Mouse (Mus musculus): Measurements from ENCODE around the gene Aff2. TPM values are rescaled to one million over a fixed set of nuclear protein-coding genes. Genes with fewer than 3 reads are reported as not detected.

Gene Aff2
- polyA plus RNA-seq, 1 experiment from 2014 or later = 20.0 TPM

DNA sequence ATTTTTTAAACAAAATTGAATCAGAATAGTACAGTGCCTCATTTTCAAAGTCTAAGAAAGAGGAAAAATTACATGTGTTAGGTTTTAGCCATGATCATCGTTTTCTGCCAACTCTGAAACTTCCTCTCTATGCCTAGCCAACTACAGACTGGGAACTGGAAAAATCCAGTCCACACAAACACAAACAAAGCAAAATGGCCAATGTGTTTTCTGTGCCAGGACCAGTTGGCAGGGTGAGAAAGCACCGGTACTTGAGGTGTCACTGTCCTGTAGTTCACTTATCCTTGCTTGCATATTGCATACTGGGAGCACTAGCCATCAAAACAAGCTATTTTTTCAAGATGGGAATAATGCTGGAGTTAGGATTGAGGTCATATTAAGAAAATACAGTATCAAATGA is 100.8 kb downstream of the Aff2 start:
- H3K4me1 ChIP-seq (replicated peaks) = no peaks in the 10 kb centered on the region
- no peak overlapping the region for H3K4me3 ChIP-seq (replicated peaks)
- no peak overlapping the region for H3K27ac ChIP-seq
- 88% methylated on average over 2 of the region's 2 CpGs for WGBS
- no peak for ATAC-seq (ENCODE audit: insufficient number of reproducible peaks, insufficient read depth, low FRiP score, low TSS enrichment, low read depth)
- no peaks in the 10 kb centered on the region for H3K9me3 ChIP-seq
- no peak overlapping the region for H3K9ac ChIP-seq (replicated peaks)
- H3K4me2 ChIP-seq = no peak overlapping the region
- no peaks in the 10 kb centered on the region for H3K36me3 ChIP-seq
- no peaks in the 10 kb centered on the region for H3K27me3 ChIP-seq

DNA sequence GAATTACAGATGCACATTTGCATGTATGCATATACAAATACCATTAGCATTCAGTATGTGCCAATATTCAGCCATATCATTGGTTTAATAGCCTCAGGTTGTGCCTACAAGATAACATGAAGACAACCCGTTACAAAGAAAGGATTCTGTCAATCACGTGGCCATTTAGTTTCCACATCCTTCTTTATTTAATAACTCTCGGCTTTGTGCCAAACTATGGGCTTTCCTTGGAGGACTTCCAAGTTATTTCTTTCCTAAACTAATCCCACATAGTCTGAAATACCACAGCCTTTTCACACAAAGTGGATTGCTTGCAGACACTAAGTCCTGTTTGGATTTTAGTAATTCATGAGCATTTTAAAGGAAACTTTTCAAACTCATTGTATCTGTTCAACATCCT is 142.0 kb downstream of the Aff2 start:
- Histone ChIP-seq H3K27ac (no peak overlapping the region), H3K36me3 (no peaks in the 10 kb centered on the region), H3K4me3 (replicated peaks) (no peak overlapping the region), H3K9ac (replicated peaks) (no peak overlapping the region), H3K9me3 (no peaks in the 10 kb centered on the region), H3K4me1 (replicated peaks) (no peaks in the 10 kb centered on the region), H3K27me3 (no peaks in the 10 kb centered on the region), H3K4me2 (no peak overlapping the region)
- ATAC-seq (ENCODE audit: insufficient number of reproducible peaks, insufficient read depth, low FRiP score, low TSS enrichment, low read depth) = no peak
- 69% methylated on average over 3 of the region's 3 CpGs for WGBS

DNA sequence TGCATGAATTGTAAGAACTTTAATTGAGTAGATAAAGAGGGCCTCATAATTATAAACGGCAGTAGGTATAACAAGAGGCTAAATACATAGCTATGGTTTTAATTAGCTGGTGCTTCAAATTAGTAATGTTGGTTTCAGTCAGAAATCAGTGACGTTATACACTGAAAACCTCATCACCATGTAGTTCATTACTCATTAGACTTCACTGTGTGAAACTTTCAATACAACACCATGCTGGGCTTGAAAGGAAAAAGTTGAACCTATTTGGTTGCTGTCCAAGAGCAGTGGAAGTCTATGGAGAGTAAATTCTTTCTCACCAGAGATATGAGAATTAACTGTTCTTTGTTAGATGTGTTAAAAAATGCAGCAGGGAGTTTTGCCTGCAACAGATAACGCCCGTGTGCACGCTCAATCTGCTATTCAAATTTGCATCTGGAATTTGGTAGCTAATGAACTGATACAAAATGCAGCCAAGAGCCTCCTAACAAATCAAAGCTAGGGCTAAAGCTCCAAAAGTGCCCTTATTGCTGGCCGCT is 158.0 kb downstream of the Aff2 start:
- H3K9me3 ChIP-seq = no peaks in the 10 kb centered on the region
- no peak overlapping the region for H3K9ac ChIP-seq (replicated peaks)
- H3K36me3 ChIP-seq = no peaks in the 10 kb centered on the region
- no peaks in the 10 kb centered on the region for H3K27me3 ChIP-seq
- no peak overlapping the region for H3K4me3 ChIP-seq (replicated peaks)
- ATAC-seq (ENCODE audit: insufficient number of reproducible peaks, insufficient read depth, low FRiP score, low TSS enrichment, low read depth) = no peak
- H3K4me2 ChIP-seq = no peak overlapping the region
- no peaks in the 10 kb centered on the region for H3K4me1 ChIP-seq (replicated peaks)
- H3K27ac ChIP-seq = no peak overlapping the region
- 47% methylated on average over 6 of the region's 6 CpGs for WGBS

DNA sequence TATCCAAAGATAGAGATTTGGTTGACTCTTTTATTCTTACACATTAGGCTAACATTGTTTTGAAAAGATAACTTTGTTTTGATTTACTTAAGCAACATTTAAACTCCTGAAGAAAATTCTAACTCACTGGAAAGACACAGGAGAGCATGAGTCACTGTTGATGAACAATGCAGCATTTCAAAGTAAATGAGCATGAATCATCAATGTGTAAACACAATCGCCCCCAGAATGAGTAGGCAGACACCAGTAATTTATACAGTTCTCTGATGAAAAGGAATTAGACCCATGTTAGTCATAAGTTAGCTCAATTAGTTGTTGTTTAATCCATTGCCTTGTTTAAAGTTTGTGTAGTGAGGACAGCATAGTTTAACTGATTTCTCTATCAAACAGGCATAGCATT is 180.7 kb downstream of the Aff2 start:
- WGBS = 81% methylated on average over 1 of the region's 1 CpGs
- Histone ChIP-seq H3K4me1 (replicated peaks) (no peaks in the 10 kb centered on the region), H3K4me3 (replicated peaks) (no peak overlapping the region), H3K27ac (no peak overlapping the region), H3K36me3 (no peaks in the 10 kb centered on the region), H3K4me2 (no peak overlapping the region), H3K27me3 (no peaks in the 10 kb centered on the region), H3K9me3 (no peaks in the 10 kb centered on the region), H3K9ac (replicated peaks) (no peak overlapping the region)
- no peak for ATAC-seq (ENCODE audit: insufficient number of reproducible peaks, insufficient read depth, low FRiP score, low TSS enrichment, low read depth)

DNA sequence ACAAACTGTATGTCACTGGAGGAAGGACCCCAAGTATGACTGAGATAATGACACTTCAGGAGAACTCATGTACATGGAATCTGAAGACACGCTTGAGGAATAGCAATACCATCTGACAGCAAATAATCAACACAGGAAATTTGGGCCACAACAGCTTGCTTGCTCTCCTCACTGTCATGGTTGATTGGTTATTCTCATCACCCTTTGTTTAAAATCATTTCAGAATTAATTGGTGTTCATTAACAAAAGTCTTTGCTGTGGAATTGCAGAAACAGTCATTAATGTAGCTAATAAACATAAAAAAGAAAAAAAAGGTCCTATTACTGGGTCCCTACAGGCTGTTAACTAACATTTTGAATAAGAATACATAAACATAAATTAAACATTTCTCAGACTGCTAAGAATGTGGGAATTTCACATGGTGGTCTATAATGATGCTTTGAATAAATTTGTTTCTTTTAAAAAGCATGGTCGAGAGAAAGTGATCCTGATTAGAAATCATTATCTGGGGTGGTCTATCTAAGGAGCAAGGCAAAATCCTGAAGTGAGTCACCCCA is 219.9 kb downstream of the Aff2 start:
- no peaks in the 10 kb centered on the region for H3K27me3 ChIP-seq
- no peak overlapping the region for H3K4me3 ChIP-seq (replicated peaks)
- no peaks in the 10 kb centered on the region for H3K4me1 ChIP-seq (replicated peaks)
- no peak overlapping the region for H3K9ac ChIP-seq (replicated peaks)
- WGBS = 85% methylated on average over 2 of the region's 2 CpGs
- H3K36me3 ChIP-seq = no peaks in the 10 kb centered on the region
- no peak for ATAC-seq (ENCODE audit: insufficient number of reproducible peaks, insufficient read depth, low FRiP score, low TSS enrichment, low read depth)
- H3K4me2 ChIP-seq = no peak overlapping the region
- H3K9me3 ChIP-seq = no peaks in the 10 kb centered on the region
- H3K27ac ChIP-seq = no peak overlapping the region

DNA sequence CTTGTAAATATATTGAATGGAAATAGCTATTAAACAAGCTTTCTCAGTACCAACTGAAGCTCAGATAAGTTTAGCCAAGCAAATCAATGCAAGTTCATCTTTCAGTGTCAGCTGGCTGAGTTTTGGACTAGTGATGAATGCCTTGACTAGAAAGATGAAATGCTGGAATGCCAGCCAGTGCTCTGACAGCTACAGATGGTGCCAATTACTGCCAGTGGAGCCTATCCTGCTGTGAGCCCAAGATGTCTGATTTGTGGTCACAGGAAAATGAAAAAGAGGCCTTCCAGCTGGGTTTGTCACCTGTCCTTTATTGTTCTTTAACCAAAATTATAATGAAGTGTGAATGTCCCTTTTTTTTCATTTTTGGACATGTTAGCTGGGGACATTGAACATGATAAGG is 248.7 kb downstream of the Aff2 start:
- Histone ChIP-seq H3K4me1 (replicated peaks) (no peaks in the 10 kb centered on the region), H3K9ac (replicated peaks) (no peak overlapping the region), H3K4me3 (replicated peaks) (no peak overlapping the region), H3K36me3 (no peaks in the 10 kb centered on the region), H3K27me3 (no peaks in the 10 kb centered on the region), H3K27ac (no peak overlapping the region), H3K4me2 (no peak overlapping the region), H3K9me3 (no peaks in the 10 kb centered on the region)
- no peak for ATAC-seq (ENCODE audit: insufficient number of reproducible peaks, insufficient read depth, low FRiP score, low TSS enrichment, low read depth)

DNA sequence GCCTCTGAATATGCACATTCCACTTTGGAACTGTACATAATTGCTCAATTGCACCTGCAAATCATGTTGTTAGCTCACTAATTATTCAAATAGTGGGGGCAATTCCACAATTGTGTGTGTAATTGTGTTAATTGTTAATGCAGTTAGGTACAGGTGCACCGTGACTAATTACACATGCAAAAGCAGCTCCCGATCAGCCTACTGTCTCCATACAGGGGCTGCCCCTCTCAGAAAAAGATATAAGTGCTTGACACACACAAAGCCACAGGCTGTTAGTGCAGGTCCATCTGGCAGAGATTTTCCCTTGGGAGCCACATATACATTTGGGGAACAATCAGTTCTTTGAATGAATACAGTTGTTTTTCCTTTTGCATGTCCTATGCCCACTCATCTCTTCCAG is 302.9 kb downstream of the Aff2 start:
- no peaks in the 10 kb centered on the region for H3K9me3 ChIP-seq
- H3K36me3 ChIP-seq = no peaks in the 10 kb centered on the region
- H3K4me2 ChIP-seq = no peak overlapping the region
- ATAC-seq (ENCODE audit: insufficient number of reproducible peaks, insufficient read depth, low FRiP score, low TSS enrichment, low read depth) = no peak
- H3K27ac ChIP-seq = no peak overlapping the region
- H3K9ac ChIP-seq (replicated peaks) = no peak overlapping the region
- H3K27me3 ChIP-seq = no peaks in the 10 kb centered on the region
- WGBS = 88% methylated on average over 2 of the region's 2 CpGs
- H3K4me1 ChIP-seq (replicated peaks) = no peaks in the 10 kb centered on the region
- no peak overlapping the region for H3K4me3 ChIP-seq (replicated peaks)

DNA sequence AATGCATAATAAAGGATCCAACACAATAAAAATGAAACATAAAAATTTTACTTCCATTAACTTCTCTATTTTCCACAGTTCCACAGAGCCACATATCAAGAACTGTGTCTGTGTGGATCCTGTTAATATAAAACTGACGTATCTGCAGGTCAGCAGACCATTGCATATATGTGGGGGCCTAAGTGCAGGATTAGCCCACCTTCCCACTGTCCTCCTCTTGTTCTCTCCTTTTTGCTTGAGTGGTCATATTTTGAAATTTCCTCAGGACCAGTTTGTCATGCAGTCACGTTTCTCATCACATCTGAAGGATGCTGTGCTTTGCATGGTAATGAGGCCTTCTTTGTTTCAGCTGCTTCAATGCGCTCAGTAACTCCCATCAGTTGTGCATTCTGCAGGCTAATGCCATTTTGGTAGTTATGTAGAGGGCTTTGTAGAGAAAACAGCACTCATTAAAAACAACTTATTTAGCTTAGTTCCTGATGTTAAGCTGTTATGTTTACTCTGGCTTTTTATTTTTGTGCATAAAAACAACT is 306.1 kb downstream of the Aff2 start:
- Histone ChIP-seq H3K4me3 (replicated peaks) (no peak overlapping the region), H3K9me3 (no peaks in the 10 kb centered on the region), H3K4me1 (replicated peaks) (no peaks in the 10 kb centered on the region), H3K36me3 (no peaks in the 10 kb centered on the region), H3K27ac (no peak overlapping the region), H3K9ac (replicated peaks) (no peak overlapping the region), H3K27me3 (no peaks in the 10 kb centered on the region), H3K4me2 (no peak overlapping the region)
- 73% methylated on average over 3 of the region's 3 CpGs for WGBS
- ATAC-seq (ENCODE audit: insufficient number of reproducible peaks, insufficient read depth, low FRiP score, low TSS enrichment, low read depth) = no peak

DNA sequence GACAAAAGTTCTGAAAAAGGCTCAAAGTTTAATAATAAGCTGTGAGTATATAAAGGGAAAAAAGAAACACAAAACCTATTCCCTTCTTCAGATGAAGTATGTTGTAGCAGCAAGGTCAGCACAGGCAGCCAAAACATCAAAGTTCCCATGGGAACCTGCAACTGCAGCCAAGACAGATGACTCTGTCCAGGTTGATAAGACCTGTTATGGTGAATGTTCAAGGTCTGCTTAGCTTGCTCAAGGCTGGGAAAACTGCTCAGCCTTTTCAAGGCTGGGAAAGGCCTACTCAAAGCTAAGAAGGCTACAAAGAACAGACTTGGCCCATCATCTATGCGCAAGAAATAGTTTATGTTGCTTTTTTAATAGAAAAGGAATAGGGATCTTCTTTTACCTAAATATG is 315.6 kb downstream of the Aff2 start:
- no peak for ATAC-seq (ENCODE audit: insufficient number of reproducible peaks, insufficient read depth, low FRiP score, low TSS enrichment, low read depth)
- no peaks in the 10 kb centered on the region for H3K9me3 ChIP-seq
- no peak overlapping the region for H3K4me3 ChIP-seq (replicated peaks)
- 91% methylated on average over 1 of the region's 1 CpGs for WGBS
- no peaks in the 10 kb centered on the region for H3K36me3 ChIP-seq
- no peak overlapping the region for H3K27ac ChIP-seq
- H3K27me3 ChIP-seq = no peaks in the 10 kb centered on the region
- H3K4me1 ChIP-seq (replicated peaks) = no peaks in the 10 kb centered on the region
- no peak overlapping the region for H3K4me2 ChIP-seq
- H3K9ac ChIP-seq (replicated peaks) = no peak overlapping the region

DNA sequence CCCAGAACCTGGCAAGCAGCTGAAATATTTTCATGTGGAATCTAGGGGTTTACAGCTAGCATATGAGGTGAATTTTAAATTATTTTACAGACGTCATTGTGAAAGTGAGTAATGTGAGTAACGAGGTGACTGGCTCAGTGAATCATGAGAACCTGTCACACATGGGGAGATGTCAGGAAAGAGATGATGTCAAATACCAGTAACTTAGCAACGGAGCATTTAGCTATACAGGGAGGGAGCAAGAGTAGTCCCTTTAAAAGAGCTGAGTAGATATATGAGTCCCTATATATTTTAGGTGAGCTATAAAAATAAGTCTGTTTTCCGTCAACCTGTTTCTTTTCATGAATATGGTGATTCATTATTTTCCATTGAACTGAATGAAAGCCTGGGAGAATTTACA is 338.7 kb downstream of the Aff2 start:
- Histone ChIP-seq H3K4me2 (no peak overlapping the region), H3K9ac (replicated peaks) (no peak overlapping the region), H3K27ac (no peak overlapping the region), H3K27me3 (no peaks in the 10 kb centered on the region), H3K4me3 (replicated peaks) (no peak overlapping the region), H3K36me3 (no peaks in the 10 kb centered on the region), H3K4me1 (replicated peaks) (no peaks in the 10 kb centered on the region), H3K9me3 (no peaks in the 10 kb centered on the region)
- WGBS = 40% methylated on average over 4 of the region's 4 CpGs
- ATAC-seq (ENCODE audit: insufficient number of reproducible peaks, insufficient read depth, low FRiP score, low TSS enrichment, low read depth) = no peak; the same call in 1 of the 2 replicates

DNA sequence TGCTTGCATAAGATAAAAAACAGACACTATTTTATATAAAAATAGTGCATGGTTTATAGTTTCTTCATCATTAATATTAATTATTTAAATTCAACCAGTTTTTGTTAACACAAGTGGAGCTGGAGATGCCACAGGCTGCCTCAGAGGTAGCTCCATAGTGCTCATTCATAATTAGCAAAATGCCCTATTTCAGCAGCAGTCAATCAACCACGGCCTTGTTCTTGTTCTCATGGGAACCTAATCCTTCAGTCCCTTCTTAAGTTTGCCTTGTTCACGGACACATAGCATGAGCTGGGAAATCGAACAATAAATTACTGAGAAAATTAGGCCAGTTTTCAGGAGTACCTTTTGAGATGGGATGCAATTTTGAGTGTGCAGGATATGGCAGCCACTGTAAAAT is 378.9 kb downstream of the Aff2 start:
- Histone ChIP-seq H3K36me3 (no peaks in the 10 kb centered on the region), H3K4me2 (no peak overlapping the region), H3K27ac (no peak overlapping the region), H3K4me1 (replicated peaks) (no peaks in the 10 kb centered on the region), H3K9ac (replicated peaks) (no peak overlapping the region), H3K27me3 (no peaks in the 10 kb centered on the region), H3K4me3 (replicated peaks) (no peak overlapping the region), H3K9me3 (no peaks in the 10 kb centered on the region)
- ATAC-seq (ENCODE audit: insufficient number of reproducible peaks, insufficient read depth, low FRiP score, low TSS enrichment, low read depth) = no peak
- 54% methylated on average over 3 of the region's 3 CpGs for WGBS

DNA sequence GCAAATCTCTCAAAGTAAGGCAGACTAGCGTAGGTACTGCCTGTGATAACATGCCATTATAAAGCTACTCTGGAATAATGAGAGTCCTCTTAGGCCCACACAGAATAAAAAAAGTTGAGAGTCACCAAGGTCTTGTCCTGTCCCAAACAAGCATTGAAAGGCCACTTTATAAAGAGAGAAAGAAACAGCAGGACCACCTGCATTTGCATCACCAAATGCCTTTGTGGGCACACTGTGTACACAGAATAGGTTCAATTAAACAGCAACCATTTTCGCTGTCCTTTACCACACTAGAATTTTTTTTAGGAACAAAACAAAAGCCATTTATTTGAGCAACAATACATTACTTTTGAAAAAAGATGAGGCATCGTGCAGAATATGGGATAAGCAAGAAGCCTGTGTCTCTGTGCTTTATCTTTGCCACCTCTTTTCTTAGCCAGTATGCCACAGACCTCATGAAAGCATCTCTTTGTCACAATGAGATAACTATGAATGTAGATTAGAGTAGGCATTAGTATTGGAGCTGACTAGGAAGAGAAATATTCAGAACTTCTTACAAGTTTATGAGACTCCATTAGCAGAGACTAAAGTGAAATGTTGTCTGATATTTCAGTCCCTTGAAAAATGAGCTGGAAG is 385.0 kb downstream of the Aff2 start:
- H3K9me3 ChIP-seq = no peaks in the 10 kb centered on the region
- H3K4me1 ChIP-seq (replicated peaks) = no peaks in the 10 kb centered on the region
- WGBS = 74% methylated on average over 3 of the region's 3 CpGs
- no peak overlapping the region for H3K27ac ChIP-seq
- no peak overlapping the region for H3K4me3 ChIP-seq (replicated peaks)
- no peaks in the 10 kb centered on the region for H3K27me3 ChIP-seq
- no peak overlapping the region for H3K4me2 ChIP-seq
- no peak overlapping the region for H3K9ac ChIP-seq (replicated peaks)
- H3K36me3 ChIP-seq = no peaks in the 10 kb centered on the region
- no peak for ATAC-seq (ENCODE audit: insufficient number of reproducible peaks, insufficient read depth, low FRiP score, low TSS enrichment, low read depth)
